Mouse (Mus musculus) hindbrain, embryonic 14.5 days (tissue): Measurements from ENCODE around the gene Tex30. TPM values are rescaled to one million over a fixed set of nuclear protein-coding genes. Genes with fewer than 3 reads are reported as not detected.
A peak's percentile ranks its signal among the peaks of the same experiment; 100 is the strongest.

Experiments used
- ATAC-seq: fragments of 200-750 bp; cut with Nextera tagmentation; 2 replicates; pipeline ENCODE4 v1.8.0; 2017; ENCODE audit warnings: moderate number of reproducible peaks, mild to moderate bottlenecking, moderate TSS enrichment, moderate library complexity; ENCODE audit not compliant: low FRiP score
- DNase-seq: peaks from one replicate; pipeline ENCODE4 v3.0.0-alpha.2; 2015; ENCODE audit warnings: low spot score
- H3K27ac ChIP-seq: fragments of 300-500 bp; sonication (generic); 2 replicates; pipeline ENCODE4 v1.5.1; 2014; ENCODE audit warnings: mild to moderate bottlenecking, moderate library complexity
- H3K27me3 ChIP-seq: fragments of 300-500 bp; sonication (generic); 2 replicates; pipeline ENCODE4 v1.6.1; 2014; ENCODE audit warnings: mild to moderate bottlenecking, low read length, mixed read lengths; ENCODE audit not compliant: control insufficient read depth, insufficient read depth
- H3K36me3 ChIP-seq: fragments of 300-500 bp; sonication (generic); replicated peaks from 2 replicates; pipeline ENCODE4 v1.6.1; 2014; ENCODE audit not compliant: control insufficient read depth, insufficient read depth
- H3K4me1 ChIP-seq: fragments of 300-500 bp; sonication (generic); replicated peaks from 2 replicates; pipeline ENCODE4 v1.6.1; 2014; ENCODE audit warnings: antibody characterized with exemption, low read length, mixed read lengths; ENCODE audit not compliant: control insufficient read depth, insufficient read depth
- H3K4me2 ChIP-seq: fragments of 300-500 bp; sonication (generic); replicated peaks from 2 replicates; pipeline ENCODE4 v1.6.1; 2014; ENCODE audit warnings: mild to moderate bottlenecking, moderate library complexity
- H3K4me3 ChIP-seq: fragments of 300-500 bp; sonication (generic); replicated peaks from 2 replicates; pipeline ENCODE4 v1.5.1; 2014; ENCODE audit warnings: mild to moderate bottlenecking, low read length
- H3K9ac ChIP-seq: fragments of 300-500 bp; sonication (generic); 2 replicates; pipeline ENCODE4 v1.6.1; 2014
- H3K9me3 ChIP-seq: fragments of 300-500 bp; sonication (generic); 2 replicates; pipeline ENCODE4 v1.6.1; 2016; ENCODE audit warnings: low read length; ENCODE audit not compliant: control insufficient read depth
- WGBS: fragments of 180-500 bp; shearing (Covaris S2); extraction: QIAGEN DNeasy Blood & Tissue Kit; methylation state at CpG from one replicate; pipeline ENCODE4 v1.1.7; 2014; 5-methylcytosine and 5-hydroxymethylcytosine counted together
- polyA plus RNA-seq: library from polyadenylated mRNA; unstranded; fragments of >200 nt; fragmentation: Nextera tagmentation; extraction: Ambion mirVana; gene quantifications from 2 replicates; pipeline ENCODE4 v1.2.1, GENCODE M21; 2014

The Tex30 gene
- polyA plus RNA-seq, 1 experiment from 2014 or later, result 42.7 TPM

- peak overlapping the region; percentile 94 for H3K27ac ChIP-seq
- under 1% methylated on average over 42 of the region's 43 CpGs for WGBS
- peak overlapping the region; percentile 67 for H3K4me3 ChIP-seq
- no peaks in the 10 kb centered on the region for H3K9me3 ChIP-seq
- peaks cover 13% of the 10 kb centered on the region for H3K36me3 ChIP-seq
- DNase-seq, result peak; percentile 77
- peak overlapping the region; percentile 93 for H3K4me2 ChIP-seq
- no peaks in the 10 kb centered on the region for H3K27me3 ChIP-seq
- peaks cover 18% of the 10 kb centered on the region for H3K4me1 ChIP-seq
- peak; percentile 89 for ATAC-seq
- H3K9ac ChIP-seq, result peak overlapping the region; percentile 83
Measured at GRCm38 (mm10) chr1:44119201-44120073, 17.2 kb upstream of the Tex30 start.

DNA sequence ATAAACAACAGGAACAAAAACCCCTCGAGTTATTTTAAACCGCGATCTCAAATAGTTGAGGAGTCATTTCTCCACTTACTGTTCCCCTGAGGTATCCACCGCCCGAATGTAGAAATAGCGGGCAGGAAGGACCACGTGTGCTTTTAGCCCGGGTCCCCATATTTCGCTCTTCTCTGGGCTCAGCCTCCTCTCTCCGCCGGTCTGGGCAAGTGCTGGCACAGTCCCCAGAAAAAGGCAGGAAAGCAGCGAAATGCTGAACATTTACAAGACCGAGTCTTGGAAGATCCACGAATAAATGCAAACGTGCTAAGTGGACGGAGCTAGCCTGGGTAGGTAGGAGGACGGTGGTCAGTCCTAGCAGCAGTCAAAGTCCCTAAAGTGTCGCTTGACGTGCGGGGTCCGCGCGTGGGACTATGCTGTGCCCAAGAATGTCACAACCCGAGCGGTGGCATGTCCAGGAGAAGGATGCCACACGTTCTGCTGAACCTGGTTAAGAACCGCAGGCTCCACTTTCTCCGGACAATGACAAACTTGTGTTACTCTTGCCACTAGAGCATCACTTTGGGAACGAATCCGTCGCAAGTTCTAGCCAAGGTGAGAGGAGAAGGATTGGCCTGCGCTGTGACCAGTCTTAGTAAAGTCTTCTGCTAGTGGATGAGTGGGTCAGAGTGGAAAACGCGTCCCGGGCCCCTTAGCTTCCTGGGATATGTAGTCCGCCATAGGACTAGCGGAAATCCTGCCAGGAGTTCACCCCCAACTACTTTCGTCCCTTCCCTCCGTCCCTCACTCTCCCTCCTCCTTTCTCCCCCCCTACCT, 16.2 kb upstream of the Tex30 start, which contains the start of the genes Kdelc1 and Bivm:
Gene Kdelc1 (minus strand): TSS at position 570 of the 816 bp plus-strand sequence.
Gene Bivm (plus strand): TSS at position 719 of the 816 bp plus-strand sequence.
- Histone ChIP-seq H3K4me3 (peak within 1 kb of the TSS; percentile 67), H3K27me3 (no peaks in the 10 kb centered on the region), H3K27ac (peak within 1 kb of the TSS; percentile 94), H3K9ac (peak within 1 kb of the TSS; percentile 83), H3K36me3 (peaks cover 20% of the 10 kb centered on the region), H3K4me1 (peaks cover 18% of the 10 kb centered on the region), H3K4me2 (peak within 1 kb of the TSS; percentile 93), H3K9me3 (no peaks in the 10 kb centered on the region)
- under 1% methylated on average over 39 of the region's 39 CpGs for WGBS
- DNase-seq, result peak; percentile 83
- ATAC-seq, result peak; percentile 97

- no peaks in the 10 kb centered on the region for H3K9me3 ChIP-seq
- ATAC-seq (no peak), DNase-seq (no peak)
- H3K36me3 ChIP-seq, result peaks cover 29% of the 10 kb centered on the region
- H3K4me1 ChIP-seq, result peaks cover 18% of the 10 kb centered on the region
- H3K4me2 ChIP-seq, result peak overlapping the region; percentile 93
- peak overlapping the region; percentile 14; the same call in 1 of the 2 replicates for H3K9ac ChIP-seq
- H3K27ac ChIP-seq, result no peak overlapping the region
- H3K4me3 ChIP-seq, result peak overlapping the region; percentile 67
- no peaks in the 10 kb centered on the region for H3K27me3 ChIP-seq
Measured at GRCm38 (mm10) chr1:44117571-44117970, 15.3 kb upstream of the Tex30 start.

GRCm38 (mm10) chr1:44102939-44103338, 698 bp upstream of the Tex30 start:
- H3K4me3 ChIP-seq, result peak overlapping the region; percentile 86
- H3K27me3 ChIP-seq, result no peaks in the 10 kb centered on the region
- H3K4me2 ChIP-seq, result peak overlapping the region; percentile 77
- peak overlapping the region; percentile 68 for H3K9ac ChIP-seq
- H3K27ac ChIP-seq, result no peak overlapping the region
- DNase-seq, result no peak
- WGBS, result 9% methylated on average over 5 of the region's 5 CpGs
- no peak for ATAC-seq
- H3K4me1 ChIP-seq, result peaks cover 8% of the 10 kb centered on the region
- peaks cover 20% of the 10 kb centered on the region for H3K36me3 ChIP-seq
- H3K9me3 ChIP-seq, result no peaks in the 10 kb centered on the region

- H3K4me2 ChIP-seq, result peak overlapping the region; percentile 77
- ATAC-seq (peak; percentile 78), DNase-seq (peak; percentile 36)
- H3K9ac ChIP-seq, result peak overlapping the region; percentile 68
- H3K36me3 ChIP-seq, result peaks cover 18% of the 10 kb centered on the region
- peak overlapping the region; percentile 86 for H3K4me3 ChIP-seq
- H3K9me3 ChIP-seq, result no peaks in the 10 kb centered on the region
- under 1% methylated on average over 55 of the region's 55 CpGs for WGBS
- peaks cover 8% of the 10 kb centered on the region for H3K4me1 ChIP-seq
- peak overlapping the region; percentile 60 for H3K27ac ChIP-seq
- H3K27me3 ChIP-seq, result no peaks in the 10 kb centered on the region
Measured at GRCm38 (mm10) chr1:44101448-44102225, 604 bp downstream of the Tex30 start.

- Histone ChIP-seq H3K27ac (no peak overlapping the region), H3K9me3 (no peaks in the 10 kb centered on the region), H3K4me3 (no peak overlapping the region), H3K4me2 (no peak overlapping the region), H3K36me3 (no peaks in the 10 kb centered on the region), H3K27me3 (no peaks in the 10 kb centered on the region), H3K9ac (no peak overlapping the region), H3K4me1 (no peaks in the 10 kb centered on the region)
- DNase-seq (peak; percentile 56), ATAC-seq (no peak)
- WGBS, result 0% methylated on average over 1 of the region's 1 CpGs
Measured at GRCm38 (mm10) chr1:44064625-44065024, 37.6 kb downstream of the Tex30 start.

- H3K9me3 ChIP-seq, result no peaks in the 10 kb centered on the region
- H3K27me3 ChIP-seq, result no peaks in the 10 kb centered on the region
Measured at GRCm38 (mm10) chr1:44063439-44063838, 38.8 kb downstream of the Tex30 start.

DNA sequence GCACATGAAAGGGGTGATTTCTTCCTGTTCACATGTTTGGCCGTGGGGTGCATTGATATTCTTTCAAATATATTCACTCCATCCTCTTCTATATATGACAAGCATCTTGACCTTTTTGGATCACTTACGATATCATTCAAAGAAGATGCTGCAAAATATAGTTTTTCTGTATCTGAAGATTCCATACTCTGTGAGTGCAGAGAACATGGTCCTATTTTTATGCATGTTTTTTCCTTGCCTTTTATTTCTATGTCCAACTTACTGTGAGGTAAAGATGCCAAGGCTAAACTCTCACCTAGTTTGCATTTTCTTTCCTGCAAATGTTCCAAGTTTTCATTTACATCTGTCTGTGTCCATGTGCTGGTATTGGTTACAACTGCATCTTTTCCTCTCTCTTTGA, 40.4 kb downstream of the Tex30 start, which contains the start of gene Gm8251:
Gene Gm8251 (minus strand): TSS at position 101 of the 400 bp plus-strand sequence.
- Histone ChIP-seq H3K9ac (no peak within 1 kb of the TSS), H3K4me3 (no peak within 1 kb of the TSS), H3K4me1 (no peaks in the 10 kb centered on the region), H3K27me3 (no peaks in the 10 kb centered on the region), H3K4me2 (no peak within 1 kb of the TSS), H3K27ac (no peak within 1 kb of the TSS), H3K9me3 (no peaks in the 10 kb centered on the region), H3K36me3 (no peaks in the 10 kb centered on the region)
- WGBS, result 94% methylated on average over 2 of the region's 2 CpGs
- ATAC-seq, result no peak
- DNase-seq, result no peak

More at GRCm38 (mm10) chr1:44063439-44063838, 38.8 kb downstream of the Tex30 start:
- H3K4me3 ChIP-seq, result no peak overlapping the region
- H3K4me1 ChIP-seq, result no peaks in the 10 kb centered on the region
- ATAC-seq, result no peak
- no peak overlapping the region for H3K27ac ChIP-seq
- no peaks in the 10 kb centered on the region for H3K36me3 ChIP-seq
- DNase-seq, result no peak
- no peak overlapping the region for H3K4me2 ChIP-seq
- WGBS, result 97% methylated on average over 6 of the region's 6 CpGs
- no peak overlapping the region for H3K9ac ChIP-seq
